Mouse (Mus musculus) heart, postnatal 0 days (tissue): ENCODE results near the gene Efcab6. TPM values are rescaled to one million over a fixed set of nuclear protein-coding genes. Genes with fewer than 3 reads are reported as not detected.

ENCODE experiments used
- ATAC-seq: fragments of 200-750 bp; cut with Nextera tagmentation; 2 replicates; pipeline ENCODE4 v1.8.0; 2017; ENCODE audit warnings: low read depth, moderate number of reproducible peaks, moderate library complexity; ENCODE audit not compliant: insufficient read depth
- DNase-seq: peaks from one replicate; pipeline ENCODE4 v3.0.0-alpha.2; 2016; ENCODE audit warnings: low spot score
- H3K27ac ChIP-seq: fragments of 300-500 bp; sonication (generic); 2 replicates; pipeline ENCODE4 v1.5.1; 2014; ENCODE audit warnings: low read depth, mild to moderate bottlenecking
- H3K27me3 ChIP-seq: fragments of 300-500 bp; sonication (generic); 2 replicates; pipeline ENCODE4 v1.6.1; 2014; ENCODE audit warnings: low read length, mixed read lengths; ENCODE audit not compliant: control insufficient read depth, insufficient read depth
- H3K36me3 ChIP-seq: fragments of 300-500 bp; sonication (generic); replicated peaks from 2 replicates; pipeline ENCODE4 v1.6.1; 2014; ENCODE audit warnings: low read length, mixed read lengths; ENCODE audit not compliant: control insufficient read depth, insufficient read depth
- H3K4me1 ChIP-seq: fragments of 300-500 bp; sonication (generic); 2 replicates; pipeline ENCODE4 v1.6.1; 2014; ENCODE audit warnings: antibody characterized with exemption; ENCODE audit not compliant: control insufficient read depth, insufficient read depth
- H3K4me2 ChIP-seq: fragments of 300-500 bp; sonication (generic); 2 replicates; pipeline ENCODE4 v1.6.1; 2014; ENCODE audit warnings: low read depth, mild to moderate bottlenecking, low read length, moderate library complexity
- H3K4me3 ChIP-seq: fragments of 300-500 bp; sonication (generic); 2 replicates; pipeline ENCODE4 v1.5.1; 2014; ENCODE audit warnings: low read depth, low read length
- H3K9ac ChIP-seq: fragments of 300-500 bp; sonication (generic); replicated peaks from 2 replicates; pipeline ENCODE4 v1.6.1; 2014; ENCODE audit warnings: low read depth, low read length, mixed read lengths
- H3K9me3 ChIP-seq: fragments of 300-500 bp; sonication (generic); replicated peaks from 2 replicates; pipeline ENCODE4 v1.6.1; 2016; ENCODE audit warnings: low read length; ENCODE audit not compliant: control insufficient read depth
- CTCF ChIP-seq: IDR thresholded peaks from 2 replicates; pipeline ENCODE4 v1.5.1; 2016; ENCODE audit warnings: antibody characterized with exemption, control low read depth, low read depth
- EP300 ChIP-seq: IDR thresholded peaks from 2 replicates; pipeline ENCODE4 v1.6.1; 2016; ENCODE audit warnings: antibody characterized with exemption, low read depth
- WGBS: fragments of 180-500 bp; shearing (Covaris S2); extraction: QIAGEN DNeasy Blood & Tissue Kit; methylation state at CpG from one replicate; pipeline ENCODE4 v1.1.7; 2014; 5-methylcytosine and 5-hydroxymethylcytosine counted together
- polyA plus RNA-seq: library from polyadenylated mRNA; unstranded; fragments of >200 nt; fragmentation: Nextera tagmentation; extraction: Ambion mirVana; gene quantifications from 2 replicates; pipeline ENCODE4 v1.2.1, GENCODE M21; 2015
- total RNA-seq: library from RNA; depleted of rRNA; stranded (reverse); fragments of >200 nt; gene quantifications from 2 replicates; pipeline ENCODE4 v1.2.3, GENCODE M21; 2014; ENCODE audit warnings: low replicate concordance

Gene Efcab6
- total and polyA plus RNA-seq, 2 experiments from 2014 or later, result not detected

DNA sequence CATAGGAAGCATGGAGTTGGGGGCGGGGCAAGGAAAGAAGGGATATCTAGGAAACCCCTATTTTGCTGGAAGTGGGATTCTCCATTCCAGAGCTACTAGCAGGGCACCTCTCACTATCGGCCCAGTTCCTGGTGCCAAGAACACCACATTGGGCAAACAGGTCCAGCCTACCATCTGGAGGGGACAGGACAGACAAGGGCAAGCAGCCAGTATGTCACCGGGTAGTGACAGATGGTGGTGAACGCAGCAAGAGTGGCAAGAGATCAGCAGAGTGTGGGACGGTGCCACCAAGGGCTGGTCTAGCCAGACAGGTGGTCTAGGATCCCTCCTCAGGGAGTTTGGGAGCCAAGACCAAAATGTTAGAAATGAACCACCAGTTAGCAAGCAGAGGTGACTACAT is 28.1 kb downstream of the Efcab6 start:
- H3K27me3 ChIP-seq, result no peaks in the 10 kb centered on the region
- TF ChIP-seq CTCF (no peak), EP300 (no peak)
- DNase-seq (no peak), ATAC-seq (no peak)
- no peak overlapping the region for H3K27ac ChIP-seq
- no peak overlapping the region for H3K4me3 ChIP-seq
- no peak overlapping the region for H3K4me2 ChIP-seq
- no peaks in the 10 kb centered on the region for H3K36me3 ChIP-seq
- 84% methylated on average over 5 of the region's 5 CpGs for WGBS
- no peaks in the 10 kb centered on the region for H3K4me1 ChIP-seq
- H3K9me3 ChIP-seq, result no peaks in the 10 kb centered on the region
- no peak overlapping the region for H3K9ac ChIP-seq

DNA sequence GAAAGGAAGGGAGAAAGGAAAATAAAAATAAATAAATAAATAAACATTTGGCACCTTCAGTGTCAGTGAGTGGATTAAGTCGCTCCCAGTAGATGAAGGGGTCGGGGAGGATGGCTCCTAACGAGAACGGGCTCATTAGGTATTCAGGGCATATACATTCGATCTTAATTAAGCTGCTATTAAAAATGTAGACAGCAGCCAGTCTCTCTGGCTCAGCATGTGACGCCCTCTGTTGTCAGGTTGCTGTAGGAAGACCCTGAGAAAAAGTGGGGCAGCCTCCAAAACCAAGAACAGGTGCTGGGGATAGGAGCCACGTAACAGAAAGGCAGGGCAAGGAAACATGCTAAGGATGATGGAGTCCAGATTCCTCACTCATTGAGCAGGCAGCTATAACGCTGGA is 39.5 kb downstream of the Efcab6 start:
- no peak overlapping the region for H3K4me2 ChIP-seq

DNA sequence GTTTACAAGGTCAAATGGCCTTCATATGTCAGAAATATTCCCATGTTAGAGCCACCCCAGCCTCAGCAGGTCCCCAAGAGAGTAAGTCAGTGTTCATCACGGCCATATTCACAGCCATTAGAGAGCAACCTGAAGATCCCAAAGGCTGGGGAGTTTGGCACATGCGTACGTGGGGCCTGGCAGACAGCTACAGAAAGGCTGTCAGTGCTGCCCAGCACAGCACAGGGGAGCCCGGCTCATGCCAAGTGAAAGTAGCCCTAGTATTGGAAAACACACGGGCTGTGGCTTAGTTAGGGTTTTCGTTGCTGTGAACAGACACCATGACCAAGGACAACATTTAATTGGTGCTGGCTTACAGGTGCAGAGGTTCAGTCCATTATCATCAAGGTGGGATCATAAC is 40.3 kb downstream of the Efcab6 start:
- TF ChIP-seq EP300 (no peak), CTCF (no peak)
- ATAC-seq (no peak), DNase-seq (no peak)
- 74% methylated on average over 6 of the region's 6 CpGs for WGBS
- Histone ChIP-seq H3K4me1 (no peaks in the 10 kb centered on the region), H3K9ac (no peak overlapping the region), H3K27me3 (no peaks in the 10 kb centered on the region), H3K36me3 (no peaks in the 10 kb centered on the region), H3K4me2 (no peak overlapping the region), H3K4me3 (no peak overlapping the region), H3K9me3 (no peaks in the 10 kb centered on the region), H3K27ac (no peak overlapping the region)

More for the DNA sequence above, 39.5 kb downstream of the Efcab6 start:
- Histone ChIP-seq H3K27me3 (no peaks in the 10 kb centered on the region), H3K4me3 (no peak overlapping the region), H3K27ac (no peak overlapping the region), H3K9me3 (no peaks in the 10 kb centered on the region), H3K9ac (no peak overlapping the region), H3K36me3 (no peaks in the 10 kb centered on the region), H3K4me1 (no peaks in the 10 kb centered on the region)
- no peak for TF ChIP-seq EP300
- TF ChIP-seq CTCF, result no peak
- 66% methylated on average over 8 of the region's 8 CpGs for WGBS
- ATAC-seq (no peak), DNase-seq (no peak)

DNA sequence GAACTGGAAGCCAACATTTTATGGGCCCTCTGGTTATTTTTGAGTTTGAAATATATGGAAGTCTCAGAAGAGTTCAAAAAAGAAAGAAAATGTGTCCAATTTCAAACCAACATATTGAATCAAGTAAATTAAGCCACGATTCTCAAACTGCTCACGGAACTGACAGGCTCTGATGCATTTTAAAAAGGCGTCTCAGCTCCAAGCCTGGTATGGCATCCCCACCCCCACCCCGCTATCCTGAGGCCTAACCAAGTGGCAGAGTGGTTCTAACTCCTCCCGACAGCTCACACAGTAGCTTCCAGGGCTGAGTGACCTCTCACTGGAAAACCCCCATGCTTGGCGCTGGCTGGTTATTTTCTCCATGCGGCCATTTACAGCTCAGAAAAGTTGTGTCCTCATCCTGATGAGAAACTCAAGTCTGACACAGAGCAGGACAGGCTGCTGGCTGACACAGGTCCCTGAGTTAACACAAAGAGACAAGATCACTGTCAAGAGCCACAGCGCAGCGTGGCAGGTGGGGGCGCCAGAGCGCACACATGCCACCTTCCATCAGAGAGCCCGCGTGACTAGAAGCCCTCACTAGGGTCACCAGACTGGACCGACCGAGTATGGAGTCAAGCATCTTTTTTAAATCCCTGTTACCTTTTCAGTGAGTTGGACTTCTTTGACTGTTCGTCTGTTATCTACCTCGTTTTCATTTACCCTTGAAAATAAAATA is 55.7 kb downstream of the Efcab6 start:
- no peaks in the 10 kb centered on the region for H3K4me1 ChIP-seq
- no peak overlapping the region for H3K27ac ChIP-seq
- no peaks in the 10 kb centered on the region for H3K9me3 ChIP-seq
- DNase-seq (no peak), ATAC-seq (no peak)
- WGBS, result 52% methylated on average over 17 of the region's 17 CpGs
- H3K9ac ChIP-seq, result no peak overlapping the region
- peaks cover 4% of the 10 kb centered on the region; the same call in 1 of the 2 replicates for H3K27me3 ChIP-seq
- TF ChIP-seq EP300 (no peak), CTCF (no peak)
- H3K4me2 ChIP-seq, result no peak overlapping the region
- no peak overlapping the region for H3K4me3 ChIP-seq
- H3K36me3 ChIP-seq, result no peaks in the 10 kb centered on the region

DNA sequence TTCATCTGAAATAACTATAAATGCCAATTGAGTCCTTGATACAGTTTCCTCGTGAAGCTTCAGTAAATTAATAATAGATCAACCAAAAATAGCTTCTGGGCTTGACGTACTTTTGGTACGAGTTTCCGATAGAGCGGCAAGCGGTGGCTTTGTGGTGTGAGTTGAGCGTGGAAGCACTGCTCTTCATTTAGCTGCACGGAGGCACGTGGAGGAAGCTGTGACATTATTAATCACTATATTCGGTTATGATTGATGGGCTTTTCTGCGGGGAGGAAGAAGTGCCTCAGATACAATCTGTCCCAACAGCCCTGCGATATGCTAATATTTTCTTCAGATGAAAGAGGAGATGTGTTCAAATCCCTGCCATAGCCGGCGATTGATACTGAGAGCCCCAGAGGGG is 60.9 kb downstream of the Efcab6 start:
- no peak for TF ChIP-seq CTCF
- TF ChIP-seq EP300, result no peak
- Histone ChIP-seq H3K4me3 (no peak overlapping the region), H3K9me3 (no peaks in the 10 kb centered on the region), H3K36me3 (no peaks in the 10 kb centered on the region), H3K9ac (no peak overlapping the region), H3K4me2 (no peak overlapping the region), H3K27me3 (0 out of 2 replicates have a peak, but pooled peaks cover 4% of the 10 kb centered on the region), H3K27ac (no peak overlapping the region), H3K4me1 (no peaks in the 10 kb centered on the region)
- 79% methylated on average over 14 of the region's 14 CpGs for WGBS
- ATAC-seq (no peak), DNase-seq (no peak)

DNA sequence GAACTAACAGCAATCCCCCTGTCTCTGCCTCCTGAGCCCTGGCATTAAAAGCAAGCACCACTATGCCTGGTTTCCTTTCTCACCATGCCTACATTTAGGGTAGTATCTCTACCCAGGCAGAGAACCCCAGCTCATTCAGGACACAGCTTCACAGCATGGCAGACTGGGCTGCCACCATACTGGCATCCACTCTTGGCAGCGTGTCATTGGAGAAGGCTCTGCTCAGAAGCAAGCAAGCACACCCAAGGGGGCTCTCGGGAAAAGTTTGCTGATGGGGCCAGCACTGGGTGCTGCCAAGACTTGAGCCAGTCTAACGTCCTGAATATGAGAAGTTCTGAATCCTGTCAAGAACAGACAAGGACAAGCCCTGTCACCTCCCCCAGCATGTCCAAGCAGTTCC is 66.1 kb downstream of the Efcab6 start:
- WGBS, result 59% methylated on average over 3 of the region's 3 CpGs
- Histone ChIP-seq H3K9me3 (no peaks in the 10 kb centered on the region), H3K4me2 (no peak overlapping the region), H3K27me3 (0 out of 2 replicates have a peak, but pooled peaks cover 4% of the 10 kb centered on the region), H3K36me3 (no peaks in the 10 kb centered on the region), H3K4me1 (no peaks in the 10 kb centered on the region), H3K9ac (no peak overlapping the region), H3K4me3 (no peak overlapping the region), H3K27ac (no peak overlapping the region)
- DNase-seq, result no peak
- TF ChIP-seq EP300 (no peak), CTCF (no peak)
- ATAC-seq, result no peak
